Mouse (Mus musculus) E14TG2a.4 (cell line): ENCODE data around the gene Rtkn2.

ENCODE experiments used
- H3K27me3 ChIP-seq: 2 replicates; pipeline ENCODE4 v1.6.1; 2014; ENCODE audit warnings: low read length, control low read depth; ENCODE audit not compliant: insufficient read depth
- H3K36me3 ChIP-seq: 2 replicates; pipeline ENCODE4 v1.6.1; 2014; ENCODE audit warnings: low read length, control low read depth; ENCODE audit not compliant: insufficient read depth
- H3K4me1 ChIP-seq: replicated peaks from 2 replicates; pipeline ENCODE4 v1.6.1; 2014; ENCODE audit warnings: low read depth, low read length, control low read depth
- H3K4me3 ChIP-seq: replicated peaks from 2 replicates; pipeline ENCODE4 v1.5.1; 2014; ENCODE audit warnings: mild to moderate bottlenecking, low read length
- H3K9me3 ChIP-seq: 2 replicates; pipeline ENCODE4 v1.6.1; 2014; ENCODE audit warnings: low read length, control low read depth
- CTCF ChIP-seq: conservative IDR thresholded peaks from 2 replicates; pipeline ENCODE4 v1.5.1; 2014; ENCODE audit warnings: low read length
- NANOG ChIP-seq: IDR thresholded peaks from 2 replicates; pipeline ENCODE4 v1.6.1; 2014; ENCODE audit warnings: borderline replicate concordance, low read length, mixed read lengths
- POU5F1 ChIP-seq: IDR thresholded peaks from 2 replicates; pipeline ENCODE4 v1.6.1; 2014; ENCODE audit warnings: low read length, borderline replicate concordance

Gene Rtkn2

GRCm38 (mm10) chr10:68068426-68068825 lies 89.1 kb downstream of the Rtkn2 start:
- Histone ChIP-seq H3K9me3 (no peaks in the 10 kb centered on the region), H3K36me3 (no peaks in the 10 kb centered on the region), H3K27me3 (no peaks in the 10 kb centered on the region), H3K4me1 (peaks cover 28% of the 10 kb centered on the region), H3K4me3 (no peak overlapping the region)
- TF ChIP-seq NANOG (no peak), CTCF (no peak), POU5F1 (no peak)

DNA sequence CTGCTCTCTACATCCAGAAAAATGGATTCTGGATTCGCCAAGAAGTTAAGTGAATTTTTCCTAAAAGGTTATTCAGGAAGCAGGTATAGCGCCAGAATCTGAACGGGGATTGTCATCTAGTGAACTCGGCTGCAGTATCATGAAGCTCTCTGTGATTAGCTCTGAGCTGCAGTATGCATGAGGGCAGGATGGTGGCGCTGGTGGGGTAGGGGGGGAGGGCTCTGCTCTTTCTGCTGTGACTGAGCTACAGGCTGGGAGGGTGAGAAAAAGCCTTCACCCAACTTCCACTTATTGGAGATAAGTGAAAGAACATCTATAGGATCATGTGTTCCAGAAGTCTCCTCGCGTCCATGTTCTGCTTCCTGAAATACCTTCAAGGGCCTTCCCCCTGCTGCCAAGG lies 91.7 kb downstream of the Rtkn2 start:
- Histone ChIP-seq H3K9me3 (no peaks in the 10 kb centered on the region), H3K36me3 (no peaks in the 10 kb centered on the region), H3K4me1 (peaks cover 25% of the 10 kb centered on the region), H3K27me3 (no peaks in the 10 kb centered on the region), H3K4me3 (no peak overlapping the region)
- no peak for TF ChIP-seq POU5F1
- TF ChIP-seq CTCF = no peak
- no peak for TF ChIP-seq NANOG

DNA sequence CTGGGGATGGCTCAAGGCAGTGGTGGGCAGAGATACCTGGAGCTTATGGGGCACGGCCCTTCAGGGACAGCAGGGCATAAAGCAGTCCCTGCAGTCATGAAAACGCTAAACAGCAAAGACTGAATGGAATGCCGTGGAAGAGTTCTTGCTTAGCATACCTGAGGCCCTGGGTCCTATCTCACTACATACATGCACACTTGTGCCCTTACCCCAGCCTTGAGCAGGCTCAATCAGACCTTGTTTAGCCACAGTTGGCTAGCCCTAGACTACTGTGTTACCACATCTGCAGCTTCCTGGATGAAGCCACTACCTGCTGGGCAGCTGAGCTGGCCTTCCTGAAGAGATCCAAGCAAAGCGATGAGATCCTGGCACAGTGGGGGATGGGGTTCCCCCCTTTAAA lies 93.3 kb downstream of the Rtkn2 start:
- no peak for TF ChIP-seq NANOG
- no peak for TF ChIP-seq CTCF
- TF ChIP-seq POU5F1 = no peak

DNA sequence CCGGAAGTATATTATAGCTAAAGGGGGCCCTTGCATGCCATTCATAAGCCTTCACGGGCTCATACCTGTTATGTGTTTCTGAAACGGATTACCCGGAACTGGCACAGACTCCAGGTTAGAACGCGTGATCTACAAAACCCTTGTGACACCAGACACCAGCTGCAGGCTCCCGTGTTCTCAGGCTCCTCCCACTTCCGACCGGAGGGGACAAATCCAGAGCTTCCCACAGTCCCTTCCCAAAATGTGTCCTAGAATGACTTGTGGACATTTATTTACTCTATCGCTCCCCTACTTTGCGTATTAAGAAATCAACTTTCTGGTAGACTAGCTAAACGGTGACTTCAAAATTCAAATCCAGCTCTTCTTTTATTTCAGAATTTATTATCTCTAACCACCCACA lies 94.9 kb downstream of the Rtkn2 start:
- Histone ChIP-seq H3K27me3 (no peaks in the 10 kb centered on the region), H3K4me1 (peaks cover 15% of the 10 kb centered on the region), H3K4me3 (no peak overlapping the region), H3K36me3 (no peaks in the 10 kb centered on the region), H3K9me3 (no peaks in the 10 kb centered on the region)
- TF ChIP-seq CTCF (no peak), NANOG (no peak), POU5F1 (no peak)

More for the DNA sequence above, 93.3 kb downstream of the Rtkn2 start:
- peaks cover 25% of the 10 kb centered on the region for H3K4me1 ChIP-seq
- H3K36me3 ChIP-seq = no peaks in the 10 kb centered on the region
- H3K27me3 ChIP-seq = no peaks in the 10 kb centered on the region
- no peak overlapping the region for H3K4me3 ChIP-seq
- H3K9me3 ChIP-seq = no peaks in the 10 kb centered on the region

- H3K4me3 ChIP-seq = no peak overlapping the region; the same call in 1 of the 2 replicates
- peaks cover 15% of the 10 kb centered on the region for H3K4me1 ChIP-seq
- H3K9me3 ChIP-seq = no peaks in the 10 kb centered on the region
- no peaks in the 10 kb centered on the region for H3K36me3 ChIP-seq
- TF ChIP-seq CTCF = no peak
- TF ChIP-seq NANOG = no peak
- TF ChIP-seq POU5F1 = no peak
- no peaks in the 10 kb centered on the region for H3K27me3 ChIP-seq
Measured at GRCm38 (mm10) chr10:68075181-68075580, 95.8 kb downstream of the Rtkn2 start.

DNA sequence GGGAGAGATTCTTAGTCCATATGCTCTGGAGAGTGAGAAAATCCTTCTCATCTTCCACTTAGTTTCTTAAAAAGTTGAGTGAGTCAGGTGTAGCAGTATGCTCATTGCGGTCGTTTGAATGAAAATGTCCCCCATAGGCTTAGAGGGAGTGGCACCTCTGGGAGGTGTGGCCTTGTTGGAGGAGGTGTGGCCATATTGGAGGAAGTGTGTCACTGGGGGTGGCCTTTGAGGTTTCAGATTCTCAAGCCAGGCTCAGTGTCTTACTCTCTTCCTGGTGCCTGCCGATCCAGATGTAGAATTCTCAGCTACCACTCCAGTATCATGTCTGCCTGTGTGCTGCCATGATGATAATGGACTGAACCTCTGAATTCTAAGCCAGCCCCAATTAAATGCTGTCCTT lies 99.3 kb downstream of the Rtkn2 start:
- TF ChIP-seq NANOG = no peak
- TF ChIP-seq POU5F1 = no peak
- TF ChIP-seq CTCF = no peak
- Histone ChIP-seq H3K4me3 (no peak overlapping the region), H3K27me3 (no peaks in the 10 kb centered on the region), H3K36me3 (no peaks in the 10 kb centered on the region), H3K4me1 (peaks cover 15% of the 10 kb centered on the region), H3K9me3 (no peaks in the 10 kb centered on the region)

DNA sequence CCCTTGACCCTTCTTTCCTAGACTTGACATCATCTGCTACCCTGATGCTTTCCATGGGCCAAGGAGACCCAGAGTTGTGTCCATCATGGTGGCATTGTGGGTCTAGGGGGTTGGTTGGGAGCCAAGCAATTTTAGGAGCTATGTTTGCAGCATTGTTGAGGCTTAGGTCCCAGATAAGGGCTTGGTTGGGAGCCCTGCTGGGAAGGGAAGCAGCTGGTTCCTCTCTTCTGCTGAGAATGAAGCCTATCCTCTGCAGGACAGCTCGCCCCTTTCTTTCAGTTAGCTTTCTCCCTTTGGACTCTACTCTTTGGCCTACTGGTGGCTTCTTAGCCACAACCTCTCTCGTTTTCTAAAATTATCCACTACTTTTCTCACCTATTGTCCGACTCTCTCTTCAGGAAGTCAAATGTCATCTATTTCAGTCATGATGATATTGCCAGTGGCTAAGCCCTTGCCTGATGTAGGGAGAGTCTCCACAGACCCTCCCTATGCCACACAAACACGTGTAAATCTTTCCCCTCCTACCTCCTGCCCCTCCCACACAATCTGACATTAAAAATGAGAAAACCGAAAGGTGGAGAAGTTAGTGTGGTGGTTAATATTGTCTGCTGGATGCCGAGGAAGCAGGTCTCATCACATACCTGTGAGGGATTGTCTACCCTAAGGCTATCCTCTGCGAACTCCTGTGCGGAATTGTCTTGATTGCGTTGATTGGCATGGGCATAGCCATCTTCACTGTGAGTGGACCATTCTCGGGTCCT lies 100.7 kb downstream of the Rtkn2 start:
- H3K36me3 ChIP-seq = no peaks in the 10 kb centered on the region

DNA sequence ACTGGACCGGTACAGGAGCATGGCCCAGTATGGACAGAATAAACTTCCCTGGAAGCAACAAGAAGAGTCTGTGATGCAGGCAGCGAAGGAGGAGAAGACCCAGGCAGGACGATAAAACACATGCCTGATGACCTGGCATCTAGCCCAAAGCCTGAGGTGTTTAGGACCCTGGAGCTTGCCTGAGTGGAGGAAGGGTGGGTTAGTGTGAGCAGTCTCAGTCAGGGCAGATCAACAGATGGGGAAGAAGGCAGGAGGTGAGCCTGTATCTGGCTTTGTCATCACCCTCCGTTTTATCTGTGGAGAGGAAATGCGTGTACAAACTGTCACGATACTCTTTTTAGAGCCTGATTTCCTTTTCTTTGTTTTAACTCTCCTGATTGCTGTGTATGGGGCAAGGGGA lies 102.3 kb downstream of the Rtkn2 start:
- Histone ChIP-seq H3K9me3 (no peaks in the 10 kb centered on the region), H3K4me3 (no peak overlapping the region), H3K27me3 (no peaks in the 10 kb centered on the region), H3K4me1 (0 out of 2 replicates have a peak, but pooled peaks cover 3% of the 10 kb centered on the region), H3K36me3 (no peaks in the 10 kb centered on the region)
- TF ChIP-seq NANOG = no peak
- no peak for TF ChIP-seq CTCF
- TF ChIP-seq POU5F1 = no peak

More for the DNA sequence above, 100.7 kb downstream of the Rtkn2 start:
- H3K4me3 ChIP-seq = no peak overlapping the region
- peaks cover 5% of the 10 kb centered on the region; the same call in 1 of the 2 replicates for H3K4me1 ChIP-seq
- TF ChIP-seq CTCF = no peak
- TF ChIP-seq POU5F1 = no peak
- no peak for TF ChIP-seq NANOG
- H3K9me3 ChIP-seq = no peaks in the 10 kb centered on the region
- H3K27me3 ChIP-seq = no peaks in the 10 kb centered on the region
